8 mouse cellular contexts compared by ENCODE assay signal in the genomic region with DNA sequence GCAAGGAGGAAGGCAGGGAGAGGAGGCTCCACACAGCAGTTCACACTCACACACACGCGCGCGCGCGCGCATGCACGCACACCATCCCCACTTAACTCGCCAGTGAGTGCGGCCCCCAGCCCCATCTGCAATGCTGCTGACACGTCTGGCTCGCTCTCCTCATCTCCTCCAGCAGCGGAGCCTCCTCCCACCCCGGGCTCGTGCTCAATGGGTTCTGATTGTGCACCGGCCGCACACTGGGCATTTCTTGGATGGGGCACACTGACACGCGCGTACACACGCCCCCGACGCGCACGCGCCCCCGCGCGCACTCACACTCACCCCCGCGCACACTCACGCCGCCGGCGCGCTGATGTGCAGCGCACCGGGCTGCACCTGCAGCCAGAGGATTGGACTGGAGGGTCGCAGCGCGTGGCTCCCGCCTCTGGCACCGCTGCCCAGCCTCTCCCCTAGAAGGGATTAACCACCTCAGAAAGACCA. TPM values are rescaled to one million over a fixed set of nuclear protein-coding genes. Genes with fewer than 3 reads are reported as not detected.
DNase-seq lines count a peak whose midpoint lies in the region; ATAC-seq and TF ChIP-seq lines count a peak whose summit lies in the region.
"Had no signal": no experiment of that assay in that cellular context is flagged by ENCODE, and none has a peak within 500 bp of the region (broad histone marks: within the 10 kb centered on the region; RNA-seq: fewer than 3 reads in every experiment).

No protein-coding gene starts in this region.

- TF ChIP-seq CTCF in lung, postnatal 0 days (IDR thresholded peaks at IDR 0.05), result no peak
- TF ChIP-seq CTCF in lung, adult 2 months (IDR thresholded peaks at IDR 0.05; ENCODE audit: insufficient read depth, low read length), result no peak
- TF ChIP-seq CTCF in hindbrain, postnatal 0 days (IDR thresholded peaks at IDR 0.05; ENCODE audit: low read depth), result no peak

- H3K9me3 ChIP-seq in lung, postnatal 0 days (ENCODE audit: low read length), result no peaks in the 10 kb centered on the region
- no peaks in the 10 kb centered on the region for H3K9me3 ChIP-seq in embryonic facial prominence, embryonic 12.5 days
- no peaks in the 10 kb centered on the region for H3K9me3 ChIP-seq in hindbrain, postnatal 0 days (ENCODE audit: low read length)
- no peaks in the 10 kb centered on the region for H3K9me3 ChIP-seq in limb, embryonic 14.5 days (ENCODE audit: control insufficient read depth, low read length)

- no peak overlapping the region for H3K27ac ChIP-seq in lung, postnatal 0 days (ENCODE audit: low read length)
- no peak overlapping the region for H3K27ac ChIP-seq in embryonic facial prominence, embryonic 12.5 days
- peak overlapping the region; percentile 82 for H3K27ac ChIP-seq in hindbrain, postnatal 0 days
- H3K27ac ChIP-seq in limb, embryonic 14.5 days (replicated peaks; ENCODE audit: low read depth, low read length), result no peak overlapping the region

- no peaks in the 10 kb centered on the region for H3K4me1 ChIP-seq in lung, postnatal 0 days (ENCODE audit: insufficient read depth, low read depth, low read length)
- H3K4me1 ChIP-seq in lung, adult 2 months (ENCODE audit: control insufficient read depth, insufficient read depth, low read length), result no peaks in the 10 kb centered on the region
- peaks cover 12% of the 10 kb centered on the region; the same call in 1 of the 2 replicates for H3K4me1 ChIP-seq in embryonic facial prominence, embryonic 12.5 days
- 0 out of 2 replicates have a peak, but pooled peaks cover 6% of the 10 kb centered on the region for H3K4me1 ChIP-seq in hindbrain, postnatal 0 days (ENCODE audit: insufficient read depth, low read length)
- H3K4me1 ChIP-seq in limb, embryonic 14.5 days (ENCODE audit: control insufficient read depth, insufficient read depth, low read length), result peaks cover 8% of the 10 kb centered on the region

- WGBS in lung, postnatal 0 days, result under 1% methylated on average over 40 of the region's 43 CpGs
- WGBS in lung, adult 2 months, result 1% methylated on average over 42 of the region's 43 CpGs
- under 1% methylated on average over 43 of the region's 43 CpGs for WGBS in embryonic facial prominence, embryonic 12.5 days
- WGBS in hindbrain, postnatal 0 days, result 1% methylated on average over 42 of the region's 43 CpGs
- 0% methylated on average over 32 of the region's 43 CpGs for WGBS in limb, embryonic 14.5 days

- DNase-seq in lung, postnatal 0 days (ENCODE audit: low spot score), result no peak
- no peak for DNase-seq in lung, adult 2 months
- DNase-seq in hindbrain, postnatal 0 days (ENCODE audit: low spot score), result peak; percentile 85
- peak; percentile 32 for DNase-seq in limb, embryonic 14.5 days (ENCODE audit: low spot score)
- DNase-seq in right cerebral cortex, postnatal 25 days, result peak; percentile 82
- DNase-seq in spleen, postnatal 4 days (ENCODE audit: low spot score in 2 of 2), result no peak

- peaks cover 14% of the 10 kb centered on the region for H3K27me3 ChIP-seq in lung, postnatal 0 days (replicated peaks; ENCODE audit: insufficient read depth, low read length)
- peaks cover 45% of the 10 kb centered on the region for H3K27me3 ChIP-seq in embryonic facial prominence, embryonic 12.5 days
- H3K27me3 ChIP-seq in hindbrain, postnatal 0 days (ENCODE audit: insufficient read depth, low read length), result no peaks in the 10 kb centered on the region
- peaks cover 26% of the 10 kb centered on the region for H3K27me3 ChIP-seq in limb, embryonic 14.5 days (ENCODE audit: control insufficient read depth, insufficient read depth, low read length)

- no peaks in the 10 kb centered on the region for H3K36me3 ChIP-seq in lung, postnatal 0 days (ENCODE audit: insufficient read depth, low read length)
- H3K36me3 ChIP-seq in embryonic facial prominence, embryonic 12.5 days, result no peaks in the 10 kb centered on the region
- H3K36me3 ChIP-seq in hindbrain, postnatal 0 days (ENCODE audit: insufficient read depth, low read length), result no peaks in the 10 kb centered on the region
- no peaks in the 10 kb centered on the region for H3K36me3 ChIP-seq in limb, embryonic 14.5 days (ENCODE audit: control insufficient read depth, insufficient read depth, low read length)

- H3K4me2 ChIP-seq in lung, postnatal 0 days (replicated peaks; ENCODE audit: low read depth, low read length), result peak overlapping the region; percentile 51
- H3K4me2 ChIP-seq in embryonic facial prominence, embryonic 12.5 days (replicated peaks), result peak overlapping the region; percentile 97
- peak overlapping the region; percentile 72 for H3K4me2 ChIP-seq in hindbrain, postnatal 0 days (ENCODE audit: low read depth, low read length)
- H3K4me2 ChIP-seq in limb, embryonic 14.5 days (replicated peaks; ENCODE audit: low read depth, low read length, severe bottlenecking), result peak overlapping the region; percentile 94

- ATAC-seq in lung, postnatal 0 days, result peak; percentile 8; the same call in 1 of the 2 replicates
- peak; percentile 60; the same call in 1 of the 2 replicates for ATAC-seq in embryonic facial prominence, embryonic 12.5 days (ENCODE audit: insufficient number of reproducible peaks, insufficient read depth, low FRiP score, low TSS enrichment)
- peak; percentile 84 for ATAC-seq in hindbrain, postnatal 0 days
- peak; percentile 26; the same call in 1 of the 2 replicates for ATAC-seq in limb, embryonic 14.5 days (ENCODE audit: low FRiP score, low read depth)

- TF ChIP-seq POLR2A in lung, adult 2 months (IDR thresholded peaks at IDR 0.05; ENCODE audit: borderline replicate concordance, extremely low read depth, low read depth, low read length), result no peak
- TF ChIP-seq POLR2A in limb, embryonic 14.5 days (IDR thresholded peaks at IDR 0.05; ENCODE audit: borderline replicate concordance, extremely low read depth, insufficient read depth, insufficient read length), result no peak

- TF ChIP-seq EP300 in lung, postnatal 0 days (IDR thresholded peaks at IDR 0.05), result no peak

- no peak overlapping the region for H3K9ac ChIP-seq in lung, postnatal 0 days (replicated peaks; ENCODE audit: low read depth)
- H3K9ac ChIP-seq in embryonic facial prominence, embryonic 12.5 days, result peak overlapping the region; percentile 40; the same call in 1 of the 2 replicates
- peak overlapping the region; percentile 73 for H3K9ac ChIP-seq in hindbrain, postnatal 0 days (replicated peaks; ENCODE audit: low read length)
- peak overlapping the region; percentile 34 for H3K9ac ChIP-seq in limb, embryonic 14.5 days (ENCODE audit: low read depth, low read length, severe bottlenecking)

- peak overlapping the region; percentile 32 for H3K4me3 ChIP-seq in lung, postnatal 0 days (ENCODE audit: low read depth, low read length)
- no peak overlapping the region for H3K4me3 ChIP-seq in lung, adult 2 months (replicated peaks; ENCODE audit: extremely low read depth, low read depth, low read length)
- peak overlapping the region; percentile 47 for H3K4me3 ChIP-seq in embryonic facial prominence, embryonic 12.5 days
- peak overlapping the region; percentile 56 for H3K4me3 ChIP-seq in hindbrain, postnatal 0 days (ENCODE audit: low read length)
- H3K4me3 ChIP-seq in limb, embryonic 14.5 days (replicated peaks; ENCODE audit: low read length), result peak overlapping the region; percentile 47
- H3K4me3 ChIP-seq: erythroblast, embryonic 14.5 days had no signal

RNA-seq across cellular contexts. Expression of a gene that starts 1.1 kb away (rescaled TPM):
- 0.50 and 0.60 TPM in 2 replicates for polyA plus RNA-seq in lung, postnatal 0 days (2015; fragmentation: Nextera tagmentation; extraction: Ambion mirVana)
- 0.12 TPM in 1 of 2 replicates, not detected in the other for polyA plus RNA-seq in lung, adult 2 months (2012; rRNA removed)
- 2.7 and 3.3 TPM in 2 replicates for polyA plus RNA-seq in embryonic facial prominence, embryonic 12.5 days (2016; fragmentation: Nextera tagmentation; extraction: Ambion mirVana)
- 45.8 and 55.1 TPM in 2 replicates for total RNA-seq in hindbrain, postnatal 0 days (2014; rRNA removed)
- 56.3 and 67.0 TPM in 2 replicates for polyA plus RNA-seq in hindbrain, postnatal 0 days (2015; fragmentation: Nextera tagmentation; extraction: Ambion mirVana)
- polyA plus RNA-seq in limb, embryonic 14.5 days (2012; rRNA removed), result 0.39 and 0.50 TPM in 2 replicates
- polyA plus RNA-seq in limb, embryonic 14.5 days (2014; fragmentation: Nextera tagmentation; extraction: Ambion mirVana), result 3.7 and 4.8 TPM in 2 replicates
- polyA plus RNA-seq: erythroblast, embryonic 14.5 days had no signal

Comparison
In these comparisons a context has a peak if more than half of its experiments do, and no peak if none do; other contexts are left out.
1. ATAC-seq: peak in every context shown above with its lines; median percentile 84 in hindbrain, postnatal 0 days; 60 in embryonic facial prominence, embryonic 12.5 days; 26 in limb, embryonic 14.5 days; 8 in lung, postnatal 0 days.
2. DNase-seq: peak in hindbrain, postnatal 0 days (single experiment), limb, embryonic 14.5 days (single experiment) and right cerebral cortex, postnatal 25 days (single experiment); none in lung, postnatal 0 days (single experiment), lung, adult 2 months (single experiment) and spleen, postnatal 4 days (0 of 2).
3. Peak in every context shown above with its lines, with median percentiles within 50 percentile points of each other: H3K4me2 ChIP-seq.